Mouse (Mus musculus): ENCODE measurements around the gene Rtp2. TPM values are rescaled to one million over a fixed set of nuclear protein-coding genes. Genes with fewer than 3 reads are reported as not detected.
A peak's percentile ranks its signal among the peaks of the same experiment; 100 is the strongest.

The Rtp2 gene
- polyA plus RNA-seq, 1 experiment from 2014 or later = not detected

DNA sequence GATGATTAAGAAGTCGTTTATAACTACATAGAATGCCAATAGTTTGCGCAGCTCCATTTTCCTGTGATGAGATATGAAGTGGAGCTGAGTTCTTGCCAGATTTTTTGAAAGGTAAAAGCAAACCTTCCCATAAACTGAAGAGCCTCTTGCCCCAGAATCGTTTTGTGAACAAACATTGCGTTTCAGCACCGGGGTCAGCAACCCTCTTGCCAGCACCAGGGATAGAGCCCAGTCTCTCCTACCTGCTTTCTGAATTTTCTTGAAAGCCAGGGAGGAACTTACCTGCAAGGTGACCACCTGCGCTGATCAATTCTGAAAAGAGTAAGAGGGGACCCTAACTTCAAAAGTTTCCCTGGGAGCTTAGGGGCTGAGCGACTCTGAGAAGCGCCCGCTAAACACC is 42.0 kb downstream of the Rtp2 start:
- Histone ChIP-seq H3K4me1 (ENCODE audit: insufficient read depth) (no peaks in the 10 kb centered on the region), H3K9ac (no peak overlapping the region), H3K27ac (ENCODE audit: low read depth) (no peak overlapping the region), H3K4me2 (no peak overlapping the region), H3K27me3 (ENCODE audit: insufficient read depth, low read length) (peaks cover 13% of the 10 kb centered on the region), H3K4me3 (ENCODE audit: low read depth, low read length) (no peak overlapping the region), H3K36me3 (ENCODE audit: insufficient read depth) (no peaks in the 10 kb centered on the region), H3K9me3 (ENCODE audit: low read depth, low read length) (no peaks in the 10 kb centered on the region)
- DNase-seq (peak; percentile 78), ATAC-seq (ENCODE audit: insufficient read depth) (no peak)
- no peak for TF ChIP-seq CTCF (IDR thresholded peaks at IDR 0.05; ENCODE audit: low read depth)
- 2% methylated on average over 9 of the region's 9 CpGs for WGBS

DNA sequence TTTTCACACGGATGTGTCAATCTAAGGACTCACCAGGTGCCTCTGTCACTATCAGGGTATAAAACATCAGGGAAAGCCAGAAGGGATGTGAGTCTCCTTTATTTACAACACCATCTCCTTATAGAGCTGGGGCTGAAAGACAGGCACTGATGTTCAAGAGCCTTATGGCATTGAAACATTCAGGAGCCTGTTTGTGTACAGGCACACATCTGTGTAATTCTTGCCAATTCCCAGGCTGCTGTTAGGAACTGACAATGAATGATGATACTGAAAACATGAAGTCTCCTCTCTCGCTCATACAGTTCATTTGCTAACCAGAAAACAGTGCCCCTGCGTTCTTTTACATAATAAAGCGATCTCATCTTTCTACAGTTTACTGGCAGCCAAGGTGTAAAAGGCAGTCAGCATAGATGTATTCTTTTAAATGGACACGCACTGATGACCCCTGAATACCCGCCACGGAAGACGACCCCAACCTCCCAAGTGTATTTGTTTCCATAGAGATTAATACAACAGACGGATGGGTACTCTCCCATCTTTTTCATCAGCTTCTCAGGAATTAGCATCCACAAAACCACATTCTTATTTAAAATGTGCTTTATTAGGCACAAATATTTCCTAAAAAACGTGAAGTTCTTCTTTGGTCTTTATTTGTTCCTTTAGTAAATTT is 44.1 kb downstream of the Rtp2 start:
- H3K4me3 ChIP-seq (ENCODE audit: low read depth, low read length) = no peak overlapping the region
- H3K4me2 ChIP-seq = no peak overlapping the region
- ATAC-seq (ENCODE audit: insufficient read depth) (no peak), DNase-seq (no peak)
- no peak overlapping the region for H3K9ac ChIP-seq
- no peak overlapping the region for H3K27ac ChIP-seq (ENCODE audit: low read depth)
- peaks cover 13% of the 10 kb centered on the region for H3K27me3 ChIP-seq (ENCODE audit: insufficient read depth, low read length)
- H3K4me1 ChIP-seq (ENCODE audit: insufficient read depth) = no peaks in the 10 kb centered on the region
- no peaks in the 10 kb centered on the region for H3K9me3 ChIP-seq (ENCODE audit: low read depth, low read length)
- H3K36me3 ChIP-seq (ENCODE audit: insufficient read depth) = no peaks in the 10 kb centered on the region
- WGBS = 55% methylated on average over 10 of the region's 10 CpGs
- TF ChIP-seq CTCF (IDR thresholded peaks at IDR 0.05; ENCODE audit: low read depth) = no peak

DNA sequence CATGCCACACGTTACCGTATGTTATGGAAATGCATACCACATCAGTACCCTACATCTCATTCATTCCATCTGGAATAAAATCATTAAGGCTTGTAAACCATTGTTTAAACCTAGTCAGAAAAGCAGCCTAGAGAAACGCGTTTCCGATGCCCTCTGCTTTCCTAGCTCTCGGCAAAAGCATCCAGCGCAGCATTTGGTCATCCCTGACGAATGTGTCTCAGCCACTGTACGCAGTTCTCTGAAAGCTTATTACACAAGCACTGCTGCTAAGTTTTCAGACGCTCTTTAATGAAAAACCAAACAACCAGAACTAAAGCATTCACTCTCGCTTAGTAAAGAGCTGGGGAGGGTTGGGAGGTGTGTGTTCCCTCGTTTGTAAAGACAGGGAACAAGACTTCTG is 47.1 kb downstream of the Rtp2 start:
- Histone ChIP-seq H3K4me3 (ENCODE audit: low read depth, low read length) (no peak overlapping the region), H3K36me3 (ENCODE audit: insufficient read depth) (no peaks in the 10 kb centered on the region), H3K4me1 (ENCODE audit: insufficient read depth) (no peaks in the 10 kb centered on the region), H3K9me3 (ENCODE audit: low read depth, low read length) (no peaks in the 10 kb centered on the region), H3K27ac (ENCODE audit: low read depth) (no peak overlapping the region), H3K9ac (no peak overlapping the region), H3K27me3 (ENCODE audit: insufficient read depth, low read length) (no peaks in the 10 kb centered on the region), H3K4me2 (no peak overlapping the region)
- TF ChIP-seq CTCF (IDR thresholded peaks at IDR 0.05; ENCODE audit: low read depth) = no peak
- ATAC-seq (ENCODE audit: insufficient read depth) (no peak), DNase-seq (no peak)
- WGBS = 75% methylated on average over 12 of the region's 12 CpGs

Other genes starting within 250 kb of the Rtp2 start
- gene Sst, start 41.4 kb downstream of the Rtp2 start, polyA plus RNA-seq (2014; fragmentation: Nextera tagmentation; extraction: Ambion mirVana) = not detected in 2 replicates
- not detected in 2 replicates for gene Gm37419, start 56.1 kb upstream of the Rtp2 start, polyA plus RNA-seq (2014; fragmentation: Nextera tagmentation; extraction: Ambion mirVana)
- gene Bcl6, start 56.5 kb upstream of the Rtp2 start, polyA plus RNA-seq (2014; fragmentation: Nextera tagmentation; extraction: Ambion mirVana) = 1.1 and 1.2 TPM in 2 replicates